Mouse (Mus musculus) spleen, adult 2 months (tissue): ENCODE results near the gene Lama1.

ENCODE experiments used
- CTCF ChIP-seq: fragments of 200-500 bp; IDR thresholded peaks from 2 replicates; pipeline ENCODE4 v1.5.1; 2011; ENCODE audit warnings: mild to moderate bottlenecking, inconsistent platforms; ENCODE audit not compliant: insufficient read depth, insufficient read length, insufficient replicate concordance; ENCODE audit errors: extremely low read depth
- POLR2A ChIP-seq: fragments of 200-500 bp; IDR thresholded peaks from 2 replicates; pipeline ENCODE4 v1.6.1; 2011; ENCODE audit warnings: low read depth, low read length, inconsistent platforms

DNA sequence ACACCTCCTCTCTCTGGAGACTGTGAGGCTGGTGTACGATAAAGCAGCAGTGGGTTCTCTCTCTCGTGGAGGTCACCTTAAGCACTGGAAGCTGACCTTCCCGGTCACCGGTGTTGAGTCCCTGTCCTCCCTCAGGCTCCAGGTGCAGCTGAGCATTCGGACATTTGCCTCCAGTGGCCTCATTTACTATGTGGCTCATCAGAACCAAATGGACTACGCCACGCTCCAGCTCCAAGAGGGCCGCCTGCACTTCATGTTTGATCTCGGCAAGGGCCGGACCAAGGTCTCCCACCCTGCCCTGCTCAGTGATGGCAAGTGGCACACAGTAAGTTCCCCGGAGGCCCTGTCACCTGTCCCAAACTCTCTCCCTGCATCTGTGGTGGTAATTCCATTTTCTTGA is 118.7 kb downstream of the Lama1 start:
- TF ChIP-seq CTCF (no peak), POLR2A (no peak)
